Mouse (Mus musculus) forelimb bud, embryonic 11.5 days (tissue): ENCODE measurements around the gene Mtm1.

Source experiments
- DNase-seq: peaks from one replicate; pipeline ENCODE4 v3.0.0-alpha.2; 2012; ENCODE audit warnings: low read depth, low spot score

Mtm1 gene

GRCm38 (mm10) chrX:71210467-71210866, at the start of gene Mtm1:
Gene Mtm1 (plus strand): TSS chrX:71210767.
- no peak for DNase-seq

GRCm38 (mm10) chrX:71181526-71181925, 29.0 kb upstream of the Mtm1 start:
- DNase-seq, result no peak

- no peak for DNase-seq
Measured at GRCm38 (mm10) chrX:71183671-71184070, 26.9 kb upstream of the Mtm1 start.

GRCm38 (mm10) chrX:71186396-71186795, 24.2 kb upstream of the Mtm1 start:
- no peak for DNase-seq

GRCm38 (mm10) chrX:71204776-71205175, 5.8 kb upstream of the Mtm1 start:
- DNase-seq, result no peak

- DNase-seq, result no peak
Measured at GRCm38 (mm10) chrX:71205821-71206542, 4.6 kb upstream of the Mtm1 start.

- DNase-seq, result no peak
Measured at GRCm38 (mm10) chrX:71206595-71206994, 4.0 kb upstream of the Mtm1 start.

GRCm38 (mm10) chrX:71212911-71213310, 2.3 kb downstream of the Mtm1 start:
- DNase-seq, result no peak

- DNase-seq, result peak; percentile 82
Measured at GRCm38 (mm10) chrX:71214441-71215112, 4.0 kb downstream of the Mtm1 start.

- DNase-seq, result peak; percentile 7
Measured at GRCm38 (mm10) chrX:71215113-71215708, 4.6 kb downstream of the Mtm1 start.

GRCm38 (mm10) chrX:71216879-71217278, 6.3 kb downstream of the Mtm1 start:
- DNase-seq, result no peak

GRCm38 (mm10) chrX:71218853-71219252, 8.3 kb downstream of the Mtm1 start:
- no peak for DNase-seq

GRCm38 (mm10) chrX:71220896-71221295, 10.3 kb downstream of the Mtm1 start:
- no peak for DNase-seq

- DNase-seq, result no peak
Measured at GRCm38 (mm10) chrX:71222648-71223408, 12.3 kb downstream of the Mtm1 start.

GRCm38 (mm10) chrX:71226881-71227280, 16.3 kb downstream of the Mtm1 start:
- no peak for DNase-seq

GRCm38 (mm10) chrX:71228200-71228599, 17.6 kb downstream of the Mtm1 start:
- no peak for DNase-seq

- no peak for DNase-seq
Measured at GRCm38 (mm10) chrX:71230847-71231246, 20.3 kb downstream of the Mtm1 start.

- no peak for DNase-seq
Measured at GRCm38 (mm10) chrX:71256422-71256821, 45.9 kb downstream of the Mtm1 start.

- no peak for DNase-seq
Measured at GRCm38 (mm10) chrX:71260857-71261256, 50.3 kb downstream of the Mtm1 start.

GRCm38 (mm10) chrX:71264316-71264715, 53.7 kb downstream of the Mtm1 start:
- no peak for DNase-seq

GRCm38 (mm10) chrX:71268972-71269371, 58.4 kb downstream of the Mtm1 start:
- DNase-seq, result no peak

GRCm38 (mm10) chrX:71274150-71274549, 63.6 kb downstream of the Mtm1 start:
- DNase-seq, result no peak
